Mouse (Mus musculus) retina, postnatal 1 day (tissue): ENCODE data around the gene Sec23b.
A peak's percentile ranks its signal among the peaks of the same experiment; 100 is the strongest.

Source experiments
- DNase-seq: peaks from one replicate; pipeline ENCODE4 v3.0.0-alpha.2; 2012

The Sec23b gene

GRCm38 (mm10) chr2:144613956-144614355 lies 57.9 kb downstream of the Sec23b start:
- no peak for DNase-seq

GRCm38 (mm10) chr2:144617074-144617874 lies 61.2 kb downstream of the Sec23b start:
- DNase-seq = no peak

GRCm38 (mm10) chr2:144621491-144621890 lies 65.5 kb downstream of the Sec23b start:
- DNase-seq = no peak

GRCm38 (mm10) chr2:144633551-144633950 lies 77.5 kb downstream of the Sec23b start:
- no peak for DNase-seq

GRCm38 (mm10) chr2:144634231-144634630 lies 78.2 kb downstream of the Sec23b start:
- no peak for DNase-seq

GRCm38 (mm10) chr2:144634729-144635128 lies 78.7 kb downstream of the Sec23b start:
- no peak for DNase-seq

GRCm38 (mm10) chr2:144635644-144636320 lies 79.8 kb downstream of the Sec23b start:
- DNase-seq = peak; percentile 65

- no peak for DNase-seq
These were observed 81.2 kb downstream of the Sec23b start for GRCm38 (mm10) chr2:144637204-144637603.

- peak; percentile 29 for DNase-seq
These were observed 81.8 kb downstream of the Sec23b start for GRCm38 (mm10) chr2:144637671-144638395.

GRCm38 (mm10) chr2:144638719-144639118 lies 82.7 kb downstream of the Sec23b start:
- DNase-seq = peak; percentile 48

GRCm38 (mm10) chr2:144640101-144640500 lies 84.1 kb downstream of the Sec23b start:
- DNase-seq = peak; percentile 84
